Mouse (Mus musculus): ENCODE data around the gene Nup155.
"Not testable (repeated sequence)": the region's sequence is repeated elsewhere in the genome, so short reads cannot be mapped to it uniquely, and the experiment has no call there.

DNA sequence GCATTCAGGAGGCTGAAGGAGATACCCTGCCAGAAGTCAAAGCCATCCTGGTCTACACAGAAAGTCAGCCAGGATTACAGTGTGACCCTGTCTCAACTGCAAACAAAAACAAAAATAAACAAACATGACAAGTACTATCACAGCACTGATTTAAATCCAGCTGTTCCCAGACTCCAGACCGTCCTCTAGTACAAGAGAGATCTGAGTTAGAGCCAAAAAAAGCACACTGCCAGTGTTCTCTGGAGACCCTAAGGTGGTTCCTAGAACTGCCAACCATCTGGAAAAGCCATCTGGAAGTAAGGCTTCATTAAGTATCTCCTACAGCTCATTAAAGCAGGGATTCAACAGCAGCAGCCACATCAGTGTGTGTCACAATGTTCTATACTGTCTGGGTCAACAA lies 16.4 kb upstream of the Nup155 start:
- not testable (repeated sequence) for TF ChIP-seq CTCF (IDR thresholded peaks at IDR 0.05; ENCODE audit: borderline replicate concordance, control insufficient read depth, extremely low read depth, insufficient read depth, low read length, poor library complexity); POLR2A (IDR thresholded peaks at IDR 0.05; ENCODE audit: control insufficient read depth, extremely low read depth, insufficient read depth, low read length, poor library complexity)

Measured in thymus, adult 2 months (tissue).